Mouse (Mus musculus) midbrain, postnatal 0 days (tissue): Measurements from ENCODE around the gene 5330417H12Rik. TPM values are rescaled to one million over a fixed set of nuclear protein-coding genes. Genes with fewer than 3 reads are reported as not detected.

Experiments
- ATAC-seq: fragments of 200-750 bp; cut with Nextera tagmentation; 2 replicates; pipeline ENCODE4 v1.8.0; 2017; ENCODE audit warnings: moderate number of reproducible peaks, mild to moderate bottlenecking, moderate TSS enrichment, moderate library complexity; ENCODE audit not compliant: low FRiP score
- DNase-seq: peaks from one replicate; pipeline ENCODE4 v3.0.0-alpha.2; 2015; ENCODE audit warnings: low spot score
- H3K27ac ChIP-seq: fragments of 300-500 bp; sonication (generic); 2 replicates; pipeline ENCODE4 v1.5.1; 2014; ENCODE audit warnings: low read depth, mild to moderate bottlenecking, low read length, mixed read lengths
- H3K27me3 ChIP-seq: fragments of 300-500 bp; sonication (generic); 2 replicates; pipeline ENCODE4 v1.6.1; 2014; ENCODE audit warnings: low read length, control low read depth, mixed read lengths; ENCODE audit not compliant: insufficient read depth
- H3K36me3 ChIP-seq: fragments of 300-500 bp; sonication (generic); 2 replicates; pipeline ENCODE4 v1.6.1; 2014; ENCODE audit warnings: low read length, control low read depth, mixed read lengths; ENCODE audit not compliant: insufficient read depth
- H3K4me1 ChIP-seq: fragments of 300-500 bp; sonication (generic); 2 replicates; pipeline ENCODE4 v1.6.1; 2014; ENCODE audit warnings: mild to moderate bottlenecking, control low read depth, antibody characterized with exemption, low read length, mixed read lengths; ENCODE audit not compliant: insufficient read depth
- H3K4me2 ChIP-seq: fragments of 300-500 bp; sonication (generic); 2 replicates; pipeline ENCODE4 v1.6.1; 2014; ENCODE audit warnings: low read depth, mild to moderate bottlenecking, low read length, mixed read lengths; ENCODE audit not compliant: poor library complexity, severe bottlenecking
- H3K4me3 ChIP-seq: fragments of 300-500 bp; sonication (generic); 2 replicates; pipeline ENCODE4 v1.5.1; 2014; ENCODE audit warnings: low read depth, mild to moderate bottlenecking, low read length, moderate library complexity
- H3K9ac ChIP-seq: fragments of 300-500 bp; sonication (generic); replicated peaks from 2 replicates; pipeline ENCODE4 v1.6.1; 2014; ENCODE audit warnings: mild to moderate bottlenecking, low read length, moderate library complexity, mixed read lengths; ENCODE audit not compliant: poor library complexity, severe bottlenecking
- H3K9me3 ChIP-seq: fragments of 300-500 bp; sonication (generic); 2 replicates; pipeline ENCODE4 v1.6.1; 2016; ENCODE audit warnings: low read length, control low read depth
- CTCF ChIP-seq: IDR thresholded peaks from 2 replicates; pipeline ENCODE4 v1.5.1; 2016; ENCODE audit warnings: antibody characterized with exemption, mild to moderate bottlenecking
- WGBS: fragments of 180-500 bp; shearing (Covaris S2); extraction: QIAGEN DNeasy Blood & Tissue Kit; methylation state at CpG from one replicate; pipeline ENCODE4 v1.1.7; 2014; 5-methylcytosine and 5-hydroxymethylcytosine counted together
- polyA plus RNA-seq: library from polyadenylated mRNA; unstranded; fragments of >200 nt; fragmentation: Nextera tagmentation; extraction: Ambion mirVana; gene quantifications from 2 replicates; pipeline ENCODE4 v1.2.1, GENCODE M21; 2015
- total RNA-seq: library from RNA; depleted of rRNA; stranded (reverse); fragments of >200 nt; gene quantifications from 2 replicates; pipeline ENCODE4 v1.2.3, GENCODE M21; 2014; rRNA removed

Gene 5330417H12Rik
- total and polyA plus RNA-seq, 2 experiments from 2014 or later: not detected

GRCm38 (mm10) chr7:107594857-107595402 lies 30.0 kb downstream of the 5330417H12Rik start, which contains the start of gene Ppfibp2:
Gene Ppfibp2, plus strand, starts transcription at chr7:107595207.
- Histone ChIP-seq H3K27ac (no peak within 1 kb of the TSS), H3K4me3 (peak within 1 kb of the TSS; percentile 63), H3K9ac (peak within 1 kb of the TSS; percentile 47), H3K27me3 (no peaks in the 10 kb centered on the region), H3K36me3 (no peaks in the 10 kb centered on the region), H3K4me1 (no peaks in the 10 kb centered on the region), H3K4me2 (peak within 1 kb of the TSS; percentile 87), H3K9me3 (no peaks in the 10 kb centered on the region)
- ATAC-seq: peak; percentile 87
- under 1% methylated on average over 22 of the region's 24 CpGs for WGBS
- TF ChIP-seq CTCF: no peak
- peak; percentile 64 for DNase-seq

- no peak overlapping the region for H3K27ac ChIP-seq
- TF ChIP-seq CTCF: peak; percentile 81
- no peaks in the 10 kb centered on the region for H3K4me1 ChIP-seq
- no peaks in the 10 kb centered on the region for H3K36me3 ChIP-seq
- 1% methylated on average over 16 of the region's 16 CpGs for WGBS
- H3K9ac ChIP-seq: peak overlapping the region; percentile 47
- H3K9me3 ChIP-seq: no peaks in the 10 kb centered on the region
- ATAC-seq (peak; percentile 71), DNase-seq (peak; percentile 58)
- peak overlapping the region; percentile 63 for H3K4me3 ChIP-seq
- no peaks in the 10 kb centered on the region for H3K27me3 ChIP-seq
- peak overlapping the region; percentile 87 for H3K4me2 ChIP-seq
These were observed 30.6 kb downstream of the 5330417H12Rik start for GRCm38 (mm10) chr7:107594325-107594856.

DNA sequence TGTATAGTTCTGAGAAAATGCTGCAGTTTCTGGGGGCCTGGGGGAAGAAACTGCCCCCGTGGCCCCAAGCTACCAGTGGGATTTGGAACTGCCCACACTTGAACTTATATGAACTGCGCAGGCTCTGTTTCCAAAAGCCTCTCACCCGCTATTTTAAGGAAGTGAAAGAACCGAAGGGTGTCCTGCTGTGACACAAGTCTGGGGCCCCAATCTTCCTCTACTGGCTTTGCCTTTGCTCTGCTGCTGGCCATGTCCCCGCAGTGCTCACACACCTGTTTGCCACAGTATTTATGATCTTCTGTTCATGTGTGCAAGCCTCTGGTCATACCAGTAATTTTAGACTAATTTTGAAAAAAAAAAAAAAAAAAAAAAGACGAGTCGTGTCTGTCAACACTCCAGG lies 31.1 kb downstream of the 5330417H12Rik start:
- WGBS: 32% methylated on average over 7 of the region's 7 CpGs
- ATAC-seq (no peak), DNase-seq (no peak)
- Histone ChIP-seq H3K4me1 (no peaks in the 10 kb centered on the region), H3K9me3 (no peaks in the 10 kb centered on the region), H3K27me3 (no peaks in the 10 kb centered on the region), H3K27ac (no peak overlapping the region), H3K9ac (no peak overlapping the region), H3K4me3 (peak overlapping the region; percentile 63; the same call in 1 of the 2 replicates), H3K36me3 (no peaks in the 10 kb centered on the region), H3K4me2 (peak overlapping the region; percentile 87)
- no peak for TF ChIP-seq CTCF

GRCm38 (mm10) chr7:107592641-107593040 lies 32.3 kb downstream of the 5330417H12Rik start:
- no peak overlapping the region for H3K4me3 ChIP-seq
- WGBS: 34% methylated on average over 2 of the region's 2 CpGs
- H3K4me1 ChIP-seq: no peaks in the 10 kb centered on the region
- no peaks in the 10 kb centered on the region for H3K27me3 ChIP-seq
- ATAC-seq (no peak), DNase-seq (peak; percentile 63)
- H3K9ac ChIP-seq: no peak overlapping the region
- no peak overlapping the region for H3K27ac ChIP-seq
- H3K9me3 ChIP-seq: no peaks in the 10 kb centered on the region
- TF ChIP-seq CTCF: no peak
- no peaks in the 10 kb centered on the region for H3K36me3 ChIP-seq
- H3K4me2 ChIP-seq: no peak overlapping the region

DNA sequence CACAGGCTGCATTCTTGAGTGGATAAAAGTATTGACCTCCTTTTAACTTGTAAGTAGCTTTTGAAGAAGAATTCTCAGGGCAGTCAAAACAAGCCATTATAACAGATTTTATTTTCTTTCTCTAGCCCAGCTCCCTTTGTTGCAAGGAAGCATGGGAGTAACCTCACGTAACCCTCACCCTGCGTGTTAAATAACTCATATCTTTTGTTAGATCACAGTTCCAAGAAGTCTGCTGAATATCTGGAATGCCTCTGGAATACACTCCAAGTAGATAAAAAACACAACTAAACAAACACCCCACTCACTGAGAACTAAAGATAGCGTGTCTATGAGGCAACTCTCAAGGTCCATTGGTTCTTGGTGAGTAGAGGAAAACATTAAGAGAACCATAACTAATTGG lies 50.7 kb downstream of the 5330417H12Rik start:
- Histone ChIP-seq H3K4me3 (no peak overlapping the region), H3K4me2 (no peak overlapping the region), H3K9ac (no peak overlapping the region), H3K9me3 (no peaks in the 10 kb centered on the region), H3K27me3 (no peaks in the 10 kb centered on the region), H3K27ac (no peak overlapping the region), H3K4me1 (no peaks in the 10 kb centered on the region), H3K36me3 (no peaks in the 10 kb centered on the region)
- 68% methylated on average over 3 of the region's 3 CpGs for WGBS
- ATAC-seq (no peak), DNase-seq (no peak)
- TF ChIP-seq CTCF: no peak

Other genes with a start within 250 kb of the 5330417H12Rik start
- 3.6 and 3.8 TPM in 2 replicates for gene Olfml1, start 57.7 kb downstream of the 5330417H12Rik start, total RNA-seq
- gene Olfml1, start 57.7 kb downstream of the 5330417H12Rik start, polyA plus RNA-seq: 4.1 and 4.3 TPM in 2 replicates
- 2.6 and 2.9 TPM in 2 replicates for gene Ppfibp2, start 30.0 kb downstream of the 5330417H12Rik start, total RNA-seq
- 1.2 and 1.6 TPM in 2 replicates for gene Ppfibp2, start 30.0 kb downstream of the 5330417H12Rik start, polyA plus RNA-seq
- not detected in 2 replicates for gene Cyb5r2, start 132.9 kb upstream of the 5330417H12Rik start, total RNA-seq
- gene Cyb5r2, start 132.9 kb upstream of the 5330417H12Rik start, polyA plus RNA-seq: 0.47 and 0.60 TPM in 2 replicates
- not detected in 2 replicates for gene Ovch2, start 176.0 kb upstream of the 5330417H12Rik start, total RNA-seq
- gene Ovch2, start 176.0 kb upstream of the 5330417H12Rik start, polyA plus RNA-seq: not detected in 2 replicates
- not detected in 2 replicates for gene Olfr467, start 187.1 kb upstream of the 5330417H12Rik start, total RNA-seq
- gene Olfr467, start 187.1 kb upstream of the 5330417H12Rik start, polyA plus RNA-seq: not detected in 2 replicates
- not detected in 2 replicates for gene Olfr469, start 200.4 kb upstream of the 5330417H12Rik start, total RNA-seq
- not detected in 2 replicates for gene Olfr469, start 200.4 kb upstream of the 5330417H12Rik start, polyA plus RNA-seq
- not detected in 2 replicates for gene Olfr470, start 222.3 kb upstream of the 5330417H12Rik start, total RNA-seq
- gene Olfr470, start 222.3 kb upstream of the 5330417H12Rik start, polyA plus RNA-seq: not detected in 2 replicates